Mouse (Mus musculus) kidney, embryonic 15.5 days (tissue): ENCODE results near the gene Hspb7. TPM values are rescaled to one million over a fixed set of nuclear protein-coding genes. Genes with fewer than 3 reads are reported as not detected.

Source experiments
- ATAC-seq: fragments of 200-750 bp; cut with Nextera tagmentation; replicated peaks from 2 replicates; pipeline ENCODE4 v1.8.0; 2017; ENCODE audit warnings: moderate TSS enrichment; ENCODE audit not compliant: low FRiP score
- H3K27ac ChIP-seq: fragments of 300-500 bp; sonication (generic); 2 replicates; pipeline ENCODE4 v1.5.1; 2015; ENCODE audit warnings: mild to moderate bottlenecking, inconsistent platforms
- H3K27me3 ChIP-seq: fragments of 300-500 bp; sonication (generic); 2 replicates; pipeline ENCODE4 v1.6.1; 2015; ENCODE audit warnings: inconsistent platforms
- H3K36me3 ChIP-seq: fragments of 300-500 bp; sonication (generic); 2 replicates; pipeline ENCODE4 v1.6.1; 2015; ENCODE audit warnings: inconsistent platforms
- H3K4me1 ChIP-seq: fragments of 300-500 bp; sonication (generic); 2 replicates; pipeline ENCODE4 v1.6.1; 2015; ENCODE audit warnings: inconsistent platforms
- H3K4me2 ChIP-seq: fragments of 300-500 bp; sonication (generic); 2 replicates; pipeline ENCODE4 v1.6.1; 2015; ENCODE audit warnings: moderate library complexity, mild to moderate bottlenecking, inconsistent platforms
- H3K4me3 ChIP-seq: fragments of 300-500 bp; sonication (generic); replicated peaks from 2 replicates; pipeline ENCODE4 v1.5.1; 2015; ENCODE audit warnings: mild to moderate bottlenecking, inconsistent platforms
- H3K9ac ChIP-seq: fragments of 300-500 bp; sonication (generic); 2 replicates; pipeline ENCODE4 v1.6.1; 2015; ENCODE audit warnings: mild to moderate bottlenecking, inconsistent platforms
- H3K9me3 ChIP-seq: fragments of 300-500 bp; sonication (generic); replicated peaks from 2 replicates; pipeline ENCODE4 v1.6.1; 2016; ENCODE audit warnings: inconsistent platforms
- WGBS: fragments of 180-500 bp; shearing (Covaris S2); methylation state at CpG from one replicate; pipeline ENCODE4 v1.1.7; 2015; ENCODE audit warnings: mixed read lengths; 5-methylcytosine and 5-hydroxymethylcytosine counted together
- polyA plus RNA-seq: library from polyadenylated mRNA; unstranded; fragments of >200 nt; fragmentation: Nextera tagmentation; extraction: Ambion mirVana; gene quantifications from 2 replicates; pipeline ENCODE4 v1.2.1, GENCODE M21; 2015

Hspb7 gene
- polyA plus RNA-seq, 1 experiment from 2014 or later = 1.1 TPM

DNA sequence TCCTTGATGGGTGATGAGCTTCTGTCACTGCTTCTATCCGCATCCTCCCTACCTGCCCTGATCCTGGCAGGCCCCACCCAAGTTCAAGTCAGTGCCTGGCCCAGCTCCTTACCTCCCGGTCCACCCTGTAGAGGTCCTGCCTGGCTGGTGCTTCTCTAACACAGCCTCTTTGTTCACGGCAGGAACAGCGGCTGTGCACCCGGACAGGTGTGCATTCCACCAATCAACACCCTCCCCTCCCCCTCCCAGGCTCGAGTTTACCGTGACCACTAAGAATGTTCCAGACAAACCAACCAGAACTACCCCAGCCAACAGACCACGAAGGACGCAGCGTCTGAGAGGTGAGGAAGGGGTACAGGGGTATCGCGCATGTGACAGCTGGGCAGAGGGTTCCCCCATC, 22.0 kb upstream of the Hspb7 start, which contains the start of gene Clcnka:
Gene Clcnka (minus strand): TSS at position 180 of the 400 bp plus-strand sequence.
- Histone ChIP-seq H3K4me3 (no peak within 1 kb of the TSS), H3K4me2 (peak within 1 kb of the TSS; percentile 5; the same call in 1 of the 2 replicates), H3K4me1 (peaks cover 28% of the 10 kb centered on the region), H3K27ac (no peak within 1 kb of the TSS), H3K9ac (no peak within 1 kb of the TSS), H3K9me3 (no peaks in the 10 kb centered on the region), H3K27me3 (no peaks in the 10 kb centered on the region), H3K36me3 (no peaks in the 10 kb centered on the region)
- ATAC-seq = peak; percentile 57
- 45% methylated on average over 12 of the region's 12 CpGs for WGBS

DNA sequence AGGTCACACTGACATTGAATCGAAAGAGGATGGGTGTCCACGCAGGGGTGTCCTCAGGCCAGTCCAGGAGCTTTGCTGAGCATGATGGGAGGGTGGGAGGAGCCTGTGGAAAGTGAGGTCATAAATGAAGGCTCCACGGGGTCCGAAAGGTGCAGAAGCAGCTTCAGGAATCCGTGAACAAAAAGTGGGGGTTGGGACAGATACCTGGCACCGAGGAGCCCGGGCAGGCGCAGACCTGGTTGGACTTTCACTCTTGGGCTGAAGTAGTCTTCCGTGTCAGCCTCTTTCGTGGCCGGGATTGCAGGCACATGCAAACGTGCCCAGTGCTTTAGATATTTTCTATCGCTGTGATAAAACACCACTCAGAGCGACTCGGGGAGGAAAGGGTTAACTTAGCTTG, 20.4 kb upstream of the Hspb7 start:
- Histone ChIP-seq H3K9ac (no peak overlapping the region), H3K4me3 (no peak overlapping the region), H3K27ac (no peak overlapping the region), H3K4me2 (no peak overlapping the region), H3K27me3 (no peaks in the 10 kb centered on the region), H3K9me3 (no peaks in the 10 kb centered on the region), H3K4me1 (peaks cover 24% of the 10 kb centered on the region), H3K36me3 (no peaks in the 10 kb centered on the region)
- ATAC-seq = no peak
- 88% methylated on average over 15 of the region's 15 CpGs for WGBS

DNA sequence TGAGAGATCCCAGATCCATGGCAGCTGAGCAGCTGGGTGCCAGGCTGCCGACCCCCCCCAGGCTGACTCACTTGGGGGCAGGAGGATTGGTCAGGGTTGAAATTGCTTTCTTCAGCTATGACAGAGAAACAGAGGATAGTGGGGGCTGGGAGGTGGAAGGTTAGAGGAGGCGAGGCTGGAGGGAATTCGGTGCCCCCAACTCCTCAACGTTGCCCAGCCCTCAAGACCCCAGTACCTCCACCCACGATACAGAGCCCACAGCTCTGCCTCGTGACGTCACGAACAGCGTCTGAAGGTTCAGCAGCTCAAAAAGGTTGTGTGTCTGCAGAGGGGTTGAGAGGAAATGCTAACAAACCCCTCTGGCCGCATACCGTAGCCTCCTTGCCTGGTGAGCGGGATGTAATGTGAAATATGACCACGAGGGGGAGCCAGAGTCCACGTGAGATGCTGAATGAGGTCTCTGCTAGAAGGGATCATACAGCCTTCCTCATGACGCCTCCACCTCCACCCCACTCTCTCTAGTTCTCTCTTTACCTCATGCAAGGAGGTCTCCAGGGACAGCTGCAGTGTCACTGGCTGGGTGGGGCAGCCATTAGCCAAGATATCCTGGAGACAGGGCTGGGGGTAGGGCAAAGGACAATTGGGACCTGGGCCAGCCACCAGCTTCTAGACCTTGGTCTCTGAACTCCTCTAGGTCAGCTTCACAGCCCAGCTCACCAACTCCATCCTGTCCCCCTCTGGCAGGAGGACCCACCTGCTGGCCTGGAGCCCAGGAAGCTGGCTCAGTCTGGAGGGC, 15.9 kb upstream of the Hspb7 start:
- Histone ChIP-seq H3K27ac (no peak overlapping the region), H3K4me3 (no peak overlapping the region), H3K9me3 (no peaks in the 10 kb centered on the region), H3K9ac (0 out of 2 replicates have a peak overlapping the region, but pooled peaks have one; percentile 24), H3K4me2 (peak overlapping the region; percentile 46), H3K4me1 (peaks cover 16% of the 10 kb centered on the region), H3K27me3 (no peaks in the 10 kb centered on the region), H3K36me3 (no peaks in the 10 kb centered on the region)
- WGBS = 14% methylated on average over 15 of the region's 15 CpGs
- peak; percentile 52 for ATAC-seq

DNA sequence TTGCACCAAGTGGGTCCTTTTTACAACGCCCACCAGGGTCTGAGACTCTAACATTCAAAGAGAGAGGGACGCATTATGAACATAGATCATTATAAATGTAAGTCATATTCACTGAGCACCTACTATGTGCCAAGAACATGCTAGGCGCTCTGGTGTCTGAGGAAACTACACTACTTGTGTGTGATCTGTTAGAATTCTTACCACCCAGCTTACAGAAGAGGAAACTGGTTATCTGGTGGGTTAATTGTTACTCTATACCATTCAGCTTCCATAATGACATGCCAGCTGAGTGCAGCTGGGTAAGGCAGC, 15.3 kb upstream of the Hspb7 start:
- peaks cover 12% of the 10 kb centered on the region for H3K4me1 ChIP-seq
- WGBS = 89% methylated on average over 3 of the region's 3 CpGs

GRCm38 (mm10) chr4:141406516-141407299, 13.9 kb upstream of the Hspb7 start:
- Histone ChIP-seq H3K27ac (no peak overlapping the region), H3K9ac (no peak overlapping the region), H3K27me3 (peaks cover 4% of the 10 kb centered on the region; the same call in 1 of the 2 replicates), H3K9me3 (no peaks in the 10 kb centered on the region), H3K4me2 (no peak overlapping the region), H3K36me3 (no peaks in the 10 kb centered on the region), H3K4me3 (no peak overlapping the region), H3K4me1 (peaks cover 13% of the 10 kb centered on the region)
- no peak for ATAC-seq
- WGBS = 42% methylated on average over 14 of the region's 14 CpGs

More for the DNA sequence above, 15.3 kb upstream of the Hspb7 start:
- no peaks in the 10 kb centered on the region for H3K27me3 ChIP-seq
- no peaks in the 10 kb centered on the region for H3K9me3 ChIP-seq
- no peak for ATAC-seq
- H3K36me3 ChIP-seq = no peaks in the 10 kb centered on the region
- no peak overlapping the region for H3K4me2 ChIP-seq
- H3K9ac ChIP-seq = no peak overlapping the region
- no peak overlapping the region for H3K4me3 ChIP-seq
- H3K27ac ChIP-seq = no peak overlapping the region

DNA sequence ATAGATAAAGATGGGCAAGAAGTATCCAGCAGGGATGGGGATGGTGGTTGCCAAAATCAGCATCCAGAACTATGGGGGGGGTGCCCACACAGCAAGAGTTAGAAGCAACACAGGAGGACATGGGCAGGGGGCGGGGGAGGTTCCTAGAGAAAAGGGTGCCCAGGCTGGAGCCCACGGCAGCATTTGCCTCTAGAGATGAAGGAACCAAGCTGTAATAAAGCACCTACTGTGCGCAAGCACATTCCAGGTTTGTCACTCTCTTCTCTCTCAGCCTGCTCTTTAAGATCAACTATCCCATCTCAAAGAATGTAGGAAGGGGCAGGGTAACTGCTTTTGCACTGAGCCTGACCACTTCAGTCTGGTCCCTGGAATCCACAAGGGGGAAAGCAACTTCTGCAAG, 12.0 kb upstream of the Hspb7 start:
- no peak overlapping the region for H3K9ac ChIP-seq
- H3K27ac ChIP-seq = no peak overlapping the region
- H3K4me2 ChIP-seq = no peak overlapping the region
- peaks cover 13% of the 10 kb centered on the region for H3K4me1 ChIP-seq
- no peaks in the 10 kb centered on the region for H3K9me3 ChIP-seq
- no peak overlapping the region for H3K4me3 ChIP-seq
- ATAC-seq = no peak
- 93% methylated on average over 3 of the region's 3 CpGs for WGBS
- H3K27me3 ChIP-seq = peaks cover 4% of the 10 kb centered on the region; the same call in 1 of the 2 replicates
- no peaks in the 10 kb centered on the region for H3K36me3 ChIP-seq

- Histone ChIP-seq H3K36me3 (no peaks in the 10 kb centered on the region), H3K4me3 (peak overlapping the region; percentile 7; the same call in 1 of the 2 replicates), H3K9me3 (no peaks in the 10 kb centered on the region), H3K27me3 (peaks cover 4% of the 10 kb centered on the region; the same call in 1 of the 2 replicates), H3K4me1 (peaks cover 8% of the 10 kb centered on the region; the same call in 1 of the 2 replicates), H3K4me2 (peak overlapping the region; percentile 32; the same call in 1 of the 2 replicates), H3K27ac (no peak overlapping the region), H3K9ac (no peak overlapping the region)
- WGBS = 19% methylated on average over 22 of the region's 22 CpGs
- no peak for ATAC-seq
Measured at GRCm38 (mm10) chr4:141411430-141411992, 9.1 kb upstream of the Hspb7 start.

DNA sequence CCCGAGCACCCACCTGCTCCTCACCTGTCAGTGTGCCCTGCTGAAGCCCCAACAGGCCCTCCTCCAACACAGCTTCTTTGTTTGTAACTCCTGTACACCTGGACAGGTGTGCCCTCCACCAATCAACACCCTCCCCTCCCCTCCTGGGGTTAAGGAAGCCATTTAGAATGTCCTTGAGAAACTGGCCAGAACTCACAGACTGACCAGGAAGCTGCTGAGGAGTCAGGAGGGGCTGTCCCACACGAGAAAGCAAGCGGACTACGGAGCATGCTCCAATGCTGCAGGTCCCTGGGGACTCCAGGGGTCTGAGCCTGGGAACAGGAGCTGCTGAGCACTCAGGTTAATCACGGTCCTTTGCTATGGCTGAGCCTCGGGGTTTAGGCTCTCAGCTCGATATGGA, 4.7 kb upstream of the Hspb7 start, which contains the start of gene Clcnkb:
Gene Clcnkb (minus strand): TSS at position 91 of the 400 bp plus-strand sequence.
- H3K27me3 ChIP-seq = peaks cover 4% of the 10 kb centered on the region; the same call in 1 of the 2 replicates
- no peak within 1 kb of the TSS for H3K4me3 ChIP-seq
- peaks cover 20% of the 10 kb centered on the region for H3K4me1 ChIP-seq
- no peak within 1 kb of the TSS for H3K9ac ChIP-seq
- H3K9me3 ChIP-seq = no peaks in the 10 kb centered on the region
- ATAC-seq = no peak
- H3K27ac ChIP-seq = peak within 1 kb of the TSS; percentile 45; the same call in 1 of the 2 replicates
- no peaks in the 10 kb centered on the region for H3K36me3 ChIP-seq
- WGBS = 63% methylated on average over 7 of the region's 7 CpGs
- H3K4me2 ChIP-seq = no peak within 1 kb of the TSS

DNA sequence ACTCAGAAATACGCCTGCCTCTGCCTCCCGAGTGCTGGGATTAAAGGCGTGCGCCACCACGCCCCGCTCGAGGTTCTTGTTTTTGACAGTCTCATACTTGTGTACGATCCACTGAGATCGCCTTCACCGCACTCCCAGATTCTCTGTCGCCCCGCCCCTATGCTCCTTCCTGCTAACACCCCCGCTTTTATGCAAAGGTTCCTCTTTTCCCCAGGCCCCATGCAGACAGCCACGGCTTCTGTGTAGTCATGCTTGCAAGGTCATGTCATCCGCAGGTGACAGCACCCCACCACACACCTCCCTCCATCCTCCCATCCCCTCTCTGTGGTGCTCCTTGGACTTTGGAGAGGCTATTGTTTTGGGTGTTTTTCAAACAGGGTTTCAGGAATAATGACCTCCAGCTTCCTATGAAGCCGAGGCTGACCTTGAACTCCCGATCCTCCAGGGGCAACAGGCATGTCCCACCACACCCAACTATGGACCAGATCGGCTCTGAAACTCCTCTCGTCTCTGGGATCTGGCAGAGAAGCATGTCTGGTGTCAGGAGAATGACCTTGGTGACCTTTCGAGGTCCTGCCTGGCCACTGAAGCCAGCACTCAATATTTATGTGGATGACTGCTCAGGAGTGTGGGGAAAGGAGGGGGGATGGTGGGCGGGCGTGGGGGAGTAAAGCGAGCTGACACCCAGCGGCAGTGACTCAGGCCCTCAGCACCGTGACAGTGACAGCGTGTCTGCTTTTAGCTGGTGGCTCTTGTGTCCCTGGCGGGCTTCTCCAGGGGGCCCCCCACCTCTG, 984 bp upstream of the Hspb7 start:
- Histone ChIP-seq H3K36me3 (no peaks in the 10 kb centered on the region), H3K9me3 (no peaks in the 10 kb centered on the region), H3K4me3 (no peak overlapping the region), H3K4me2 (no peak overlapping the region), H3K9ac (no peak overlapping the region), H3K27ac (no peak overlapping the region; the same call in 1 of the 2 replicates), H3K4me1 (peaks cover 28% of the 10 kb centered on the region), H3K27me3 (peaks cover 11% of the 10 kb centered on the region; the same call in 1 of the 2 replicates)
- ATAC-seq = no peak; the same call in 1 of the 2 replicates
- 47% methylated on average over 27 of the region's 27 CpGs for WGBS

GRCm38 (mm10) chr4:141420886-141421285, 307 bp downstream of the Hspb7 start:
- ATAC-seq = no peak

DNA sequence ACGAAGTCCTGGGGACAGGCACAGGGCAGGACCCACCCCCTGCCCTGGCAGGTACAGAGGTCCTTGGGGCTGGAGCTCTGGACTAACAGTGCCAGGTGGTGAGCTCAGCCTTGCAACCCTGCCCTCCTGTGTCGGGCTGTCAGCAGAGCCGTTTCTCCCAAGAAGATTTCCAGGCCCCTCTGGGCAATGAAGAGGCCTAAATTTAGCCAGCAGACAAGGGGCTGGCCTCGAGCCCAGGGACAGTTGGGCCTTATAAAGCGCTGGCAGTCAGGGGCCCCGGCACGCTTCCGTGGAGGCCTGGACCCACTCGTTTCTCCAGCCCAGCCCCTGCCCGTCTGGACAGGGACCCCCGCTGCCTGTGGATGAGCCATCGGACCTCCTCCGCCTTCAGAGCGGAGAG, 844 bp downstream of the Hspb7 start:
- H3K36me3 ChIP-seq = no peaks in the 10 kb centered on the region
- H3K27me3 ChIP-seq = peaks cover 11% of the 10 kb centered on the region; the same call in 1 of the 2 replicates
- H3K27ac ChIP-seq = no peak overlapping the region
- peaks cover 43% of the 10 kb centered on the region for H3K4me1 ChIP-seq
- H3K4me3 ChIP-seq = no peak overlapping the region
- H3K9ac ChIP-seq = no peak overlapping the region
- no peaks in the 10 kb centered on the region for H3K9me3 ChIP-seq
- no peak for ATAC-seq
- 51% methylated on average over 14 of the region's 14 CpGs for WGBS
- no peak overlapping the region for H3K4me2 ChIP-seq

More at GRCm38 (mm10) chr4:141420886-141421285, 307 bp downstream of the Hspb7 start:
- Histone ChIP-seq H3K36me3 (no peaks in the 10 kb centered on the region), H3K27me3 (peaks cover 11% of the 10 kb centered on the region; the same call in 1 of the 2 replicates), H3K27ac (no peak overlapping the region), H3K4me1 (peaks cover 38% of the 10 kb centered on the region), H3K9me3 (no peaks in the 10 kb centered on the region), H3K4me2 (no peak overlapping the region), H3K4me3 (no peak overlapping the region), H3K9ac (no peak overlapping the region)
- 49% methylated on average over 9 of the region's 9 CpGs for WGBS
